Mouse (Mus musculus): ENCODE results near the gene Fgfr2.

DNA sequence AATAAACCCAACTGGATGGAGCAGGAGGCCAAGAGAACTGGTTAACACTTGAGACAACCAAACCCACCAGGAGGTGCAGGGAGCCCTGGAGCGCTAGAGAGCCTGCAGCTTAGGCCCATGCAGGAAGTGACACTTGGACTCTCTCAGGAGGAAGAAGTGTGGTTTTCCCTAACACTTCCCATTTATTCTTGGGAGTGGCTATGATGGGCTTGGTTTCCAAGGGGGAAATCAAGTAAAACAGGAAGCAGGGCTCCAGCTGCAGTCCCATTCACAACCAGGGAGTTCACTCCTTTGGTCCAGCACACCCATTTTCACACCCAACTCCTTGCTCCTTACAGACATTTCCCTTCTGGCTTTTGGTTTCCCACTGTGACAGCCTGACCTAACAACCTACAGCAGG lies 44.2 kb downstream of the Fgfr2 start:
- no peak for TF ChIP-seq CTCF (conservative IDR thresholded peaks at IDR 0.05; ENCODE audit: insufficient read depth, insufficient read length, low read depth, low read length)
- TF ChIP-seq POLR2A (IDR thresholded peaks at IDR 0.05; ENCODE audit: low read depth, low read length) = no peak

Data from kidney, adult 2 months (tissue).